Mouse (Mus musculus) C2C12 (cell line): ENCODE measurements around the gene Zc3h8.

ENCODE experiments used
- CEBPB ChIP-seq: IDR thresholded peaks from one replicate; pipeline ENCODE4 v1.6.1; 2011; ENCODE audit warnings: low read depth, mild to moderate bottlenecking, control low read depth, moderate library complexity
- CTCF ChIP-seq: IDR thresholded peaks from one replicate; pipeline ENCODE4 v1.5.1; 2011; ENCODE audit not compliant: control insufficient read depth, insufficient read depth, insufficient read length
- FOSL1 ChIP-seq: IDR thresholded peaks from one replicate; pipeline ENCODE4 v1.8.0; 2011; ENCODE audit warnings: mild to moderate bottlenecking, low read length; ENCODE audit not compliant: poor library complexity, insufficient read depth, severe bottlenecking
- MAX ChIP-seq: IDR thresholded peaks from one replicate; pipeline ENCODE4 v1.6.1; 2011; ENCODE audit warnings: mild to moderate bottlenecking, control low read depth
- MYOD1 ChIP-seq: IDR thresholded peaks from one replicate; pipeline ENCODE4 v1.6.1; 2011; ENCODE audit warnings: low read depth; ENCODE audit not compliant: control insufficient read depth, insufficient read length
- MYOG ChIP-seq: IDR thresholded peaks from one replicate; pipeline ENCODE4 v1.6.1; 2011; ENCODE audit not compliant: control insufficient read depth, insufficient read length; ENCODE audit errors: extremely low read depth
- USF1 ChIP-seq: IDR thresholded peaks from one replicate; pipeline ENCODE4 v1.6.1; 2011; ENCODE audit warnings: low read depth, mild to moderate bottlenecking, control low read depth, moderate library complexity

- TF ChIP-seq CTCF: no peak
- TF ChIP-seq USF1: no peak
- TF ChIP-seq MYOD1: no peak
- TF ChIP-seq MYOG: no peak
- peak; percentile 87 for TF ChIP-seq MAX
- no peak for TF ChIP-seq CEBPB
- no peak for TF ChIP-seq FOSL1
These were observed at the start of gene Zc3h8 for GRCm38 (mm10) chr2:128943538-128944528.
